Mouse (Mus musculus) yolk sac, embryonic 10.5 days (tissue): ENCODE data around the gene Abi3.
"Not testable (repeated sequence)": the region's sequence is repeated elsewhere in the genome, so short reads cannot be mapped to it uniquely, and the experiment has no call there.

Experiments used
- DNase-seq: peaks from one replicate; pipeline ENCODE4 v3.0.0-alpha.2; 2017; ENCODE audit warnings: low spot score

Abi3 gene

GRCm38 (mm10) chr11:95842074-95842681 is at the start of gene Abi3:
Abi3 (minus strand) TSS chr11:95842476.
- no peak for DNase-seq

- no peak for DNase-seq
These were observed 48.3 kb upstream of the Abi3 start for GRCm38 (mm10) chr11:95890462-95891051.

GRCm38 (mm10) chr11:95879861-95880260 is 37.6 kb upstream of the Abi3 start:
- not testable (repeated sequence) for DNase-seq

- DNase-seq, result peak; percentile 58
These were observed 34.0 kb upstream of the Abi3 start for GRCm38 (mm10) chr11:95876296-95876695.

- no peak for DNase-seq
These were observed 33.5 kb upstream of the Abi3 start for GRCm38 (mm10) chr11:95875804-95876203.

GRCm38 (mm10) chr11:95869918-95870470 is 27.7 kb upstream of the Abi3 start:
- DNase-seq, result no peak

- DNase-seq, result no peak
These were observed 27.2 kb upstream of the Abi3 start for GRCm38 (mm10) chr11:95869442-95869841.

- no peak for DNase-seq
These were observed 19.1 kb upstream of the Abi3 start for GRCm38 (mm10) chr11:95861397-95861796.

- DNase-seq, result peak; percentile 55
These were observed 17.8 kb upstream of the Abi3 start for GRCm38 (mm10) chr11:95860071-95860490.

GRCm38 (mm10) chr11:95859468-95859855 is 17.2 kb upstream of the Abi3 start:
- peak; percentile 86 for DNase-seq

GRCm38 (mm10) chr11:95858528-95859467 is 16.5 kb upstream of the Abi3 start:
- peak; percentile 99 for DNase-seq

GRCm38 (mm10) chr11:95857716-95858527 is 15.6 kb upstream of the Abi3 start:
- no peak for DNase-seq

- DNase-seq, result no peak
These were observed 15.0 kb upstream of the Abi3 start for GRCm38 (mm10) chr11:95857306-95857705.

GRCm38 (mm10) chr11:95853684-95854083 is 11.4 kb upstream of the Abi3 start:
- no peak for DNase-seq

- DNase-seq, result no peak
These were observed 8.6 kb upstream of the Abi3 start for GRCm38 (mm10) chr11:95850898-95851297.

GRCm38 (mm10) chr11:95844935-95845334 is 2.7 kb upstream of the Abi3 start:
- DNase-seq, result no peak

GRCm38 (mm10) chr11:95843421-95843950 is 1.2 kb upstream of the Abi3 start:
- DNase-seq, result no peak

GRCm38 (mm10) chr11:95842953-95843352 is 677 bp upstream of the Abi3 start:
- no peak for DNase-seq

GRCm38 (mm10) chr11:95841498-95841830 is 812 bp downstream of the Abi3 start:
- DNase-seq, result no peak

- DNase-seq, result no peak
These were observed 1.4 kb downstream of the Abi3 start for GRCm38 (mm10) chr11:95840694-95841497.
